Mouse (Mus musculus): ENCODE measurements around the gene Ccdc191. TPM values are rescaled to one million over a fixed set of nuclear protein-coding genes. Genes with fewer than 3 reads are reported as not detected.

The Ccdc191 gene
- polyA plus RNA-seq, 1 experiment from 2014 or later = 20.2 TPM

DNA sequence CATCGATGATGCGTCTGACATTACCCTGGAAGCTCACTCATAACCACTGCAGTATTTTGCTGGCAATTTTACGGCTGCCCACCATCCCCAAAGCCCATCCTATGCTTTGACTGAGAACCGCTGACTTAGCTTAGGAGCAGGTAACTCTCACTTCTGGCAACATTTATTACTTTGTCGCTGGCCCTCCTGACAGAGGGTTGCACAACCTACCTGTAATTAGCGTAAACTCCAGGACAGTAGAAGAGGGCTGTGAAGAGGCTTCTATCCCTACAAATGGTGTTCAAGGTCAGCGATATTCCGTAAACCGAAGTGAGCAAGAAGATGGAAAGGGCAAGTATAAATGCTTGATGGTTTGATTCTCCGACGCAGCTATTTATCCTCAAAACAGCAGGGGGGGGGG lies 81.6 kb downstream of the Ccdc191 start:
- DNase-seq (ENCODE audit: low spot score) = no peak

DNA sequence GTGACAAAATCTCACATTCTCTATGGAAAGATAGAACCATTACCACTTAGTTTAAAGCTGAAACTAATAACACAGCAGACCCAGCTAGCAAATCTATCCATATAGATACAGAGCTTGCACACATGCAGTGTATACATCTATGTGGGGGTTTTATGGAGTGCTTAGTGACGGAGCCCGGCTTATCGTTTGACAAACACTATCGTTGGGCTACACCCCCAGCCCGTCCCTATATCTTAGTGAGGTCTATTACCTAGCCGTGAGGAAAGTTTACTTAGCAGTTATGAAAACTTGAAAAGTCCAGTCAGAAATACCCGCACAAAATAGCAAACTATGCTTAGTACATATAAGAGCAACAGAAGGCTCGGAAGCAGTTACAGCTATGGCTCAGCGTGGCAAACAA lies 82.1 kb downstream of the Ccdc191 start:
- 92% methylated on average over 9 of the region's 9 CpGs for WGBS
- no peak overlapping the region for H3K27ac ChIP-seq (replicated peaks)
- H3K27me3 ChIP-seq (replicated peaks; ENCODE audit: low read depth, poor library complexity, severe bottlenecking) = peaks cover 7% of the 10 kb centered on the region; the same call in 1 of the 2 replicates
- H3K36me3 ChIP-seq (replicated peaks) = no peaks in the 10 kb centered on the region
- H3K9me3 ChIP-seq = no peaks in the 10 kb centered on the region
- DNase-seq (ENCODE audit: low spot score) = no peak
- H3K4me3 ChIP-seq = no peak overlapping the region
- peaks cover 8% of the 10 kb centered on the region for H3K4me1 ChIP-seq

More for the DNA sequence above, 81.6 kb downstream of the Ccdc191 start:
- H3K27ac ChIP-seq (replicated peaks) = no peak overlapping the region
- H3K27me3 ChIP-seq (replicated peaks; ENCODE audit: low read depth, poor library complexity, severe bottlenecking) = peaks cover 3% of the 10 kb centered on the region; the same call in 1 of the 2 replicates
- peaks cover 8% of the 10 kb centered on the region for H3K4me1 ChIP-seq
- no peak overlapping the region for H3K4me3 ChIP-seq
- H3K36me3 ChIP-seq (replicated peaks) = no peaks in the 10 kb centered on the region
- WGBS = 93% methylated on average over 11 of the region's 11 CpGs
- H3K9me3 ChIP-seq = no peaks in the 10 kb centered on the region

DNA sequence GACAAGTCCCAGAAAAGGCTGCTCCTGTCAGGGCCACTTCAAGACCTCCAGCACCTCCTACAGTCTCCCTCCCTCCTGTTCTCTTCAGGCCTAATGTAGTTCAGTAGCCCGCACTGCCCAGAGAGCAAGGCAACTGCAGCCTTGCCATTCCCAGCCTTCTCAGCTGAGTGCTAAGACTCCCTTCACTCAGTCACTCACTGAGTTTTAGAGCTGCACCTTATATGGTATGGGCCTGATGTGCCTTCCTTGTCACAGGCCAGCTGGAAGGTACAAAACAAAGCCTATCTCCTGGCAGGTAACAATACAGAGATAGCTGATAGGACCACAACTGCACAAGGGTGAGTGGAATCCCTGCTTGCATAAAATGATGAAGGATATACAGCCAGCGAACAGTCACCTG lies 82.8 kb downstream of the Ccdc191 start:
- DNase-seq (ENCODE audit: low spot score) = no peak
- Histone ChIP-seq H3K27me3 (replicated peaks; ENCODE audit: low read depth, poor library complexity, severe bottlenecking) (peaks cover 13% of the 10 kb centered on the region), H3K9me3 (no peaks in the 10 kb centered on the region), H3K4me1 (peaks cover 8% of the 10 kb centered on the region), H3K36me3 (replicated peaks) (no peaks in the 10 kb centered on the region), H3K27ac (replicated peaks) (no peak overlapping the region), H3K4me3 (no peak overlapping the region)
- WGBS = 92% methylated on average over 2 of the region's 2 CpGs

DNA sequence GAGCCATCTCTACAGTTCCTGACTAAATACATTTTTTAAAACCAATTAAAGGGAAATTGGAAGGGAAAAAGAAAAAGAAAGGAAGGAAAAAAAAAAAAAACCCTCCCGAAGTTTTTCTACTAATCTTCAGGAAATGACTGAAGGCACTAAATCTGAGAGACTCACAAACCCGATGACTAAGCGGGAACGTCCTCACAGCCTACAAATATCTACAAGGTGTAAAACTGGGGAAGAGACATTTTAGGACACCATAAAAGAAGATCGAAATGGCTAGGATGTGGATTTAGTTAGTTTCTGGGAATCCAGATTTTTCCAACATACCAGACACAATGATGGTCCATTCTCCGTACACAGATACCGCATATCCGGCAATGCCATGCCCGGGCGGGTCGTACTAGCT lies 83.5 kb downstream of the Ccdc191 start:
- no peak for DNase-seq (ENCODE audit: low spot score)
- H3K27me3 ChIP-seq (replicated peaks; ENCODE audit: low read depth, poor library complexity, severe bottlenecking) = peaks cover 21% of the 10 kb centered on the region
- H3K9me3 ChIP-seq = no peaks in the 10 kb centered on the region
- WGBS = 92% methylated on average over 11 of the region's 11 CpGs
- H3K4me1 ChIP-seq = peaks cover 8% of the 10 kb centered on the region
- H3K4me3 ChIP-seq = no peak overlapping the region
- no peaks in the 10 kb centered on the region for H3K36me3 ChIP-seq (replicated peaks)
- no peak overlapping the region for H3K27ac ChIP-seq (replicated peaks)

DNA sequence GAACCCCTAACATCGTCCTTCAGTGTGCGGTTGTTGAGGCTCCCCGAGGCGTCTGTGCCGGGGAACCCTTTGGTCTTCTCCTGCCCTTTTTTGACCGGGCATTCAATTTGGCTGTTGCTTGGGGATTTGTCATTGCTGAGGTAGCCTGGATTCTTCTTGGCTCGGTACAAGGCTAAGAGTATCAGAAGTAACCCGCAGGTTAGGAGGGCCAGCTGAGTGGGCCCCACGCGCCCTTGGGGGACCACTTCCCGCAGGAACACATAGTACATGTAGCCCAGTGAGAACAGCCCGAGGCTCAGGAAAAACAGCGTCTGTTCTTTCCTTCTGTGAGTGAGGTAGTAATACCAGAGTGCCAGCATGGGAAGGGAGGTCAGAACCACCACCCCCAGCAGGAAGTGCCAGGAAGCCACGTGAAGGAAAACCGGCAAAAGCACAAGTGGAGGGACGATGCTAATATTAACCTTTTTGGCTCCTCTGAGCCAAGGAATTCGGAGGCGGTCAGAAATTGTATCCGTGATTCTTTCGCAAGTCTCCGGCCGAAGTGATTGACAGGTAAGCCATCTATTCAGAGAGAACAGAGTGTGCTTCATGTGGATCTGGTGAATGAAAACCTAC lies 84.1 kb downstream of the Ccdc191 start:
- H3K4me1 ChIP-seq = peaks cover 8% of the 10 kb centered on the region
- no peak overlapping the region for H3K4me3 ChIP-seq
- DNase-seq (ENCODE audit: low spot score) = no peak
- H3K27me3 ChIP-seq (replicated peaks; ENCODE audit: low read depth, poor library complexity, severe bottlenecking) = peaks cover 27% of the 10 kb centered on the region
- H3K9me3 ChIP-seq = no peaks in the 10 kb centered on the region
- no peak overlapping the region for H3K27ac ChIP-seq (replicated peaks)
- no peaks in the 10 kb centered on the region for H3K36me3 ChIP-seq (replicated peaks)
- 79% methylated on average over 22 of the region's 22 CpGs for WGBS

DNA sequence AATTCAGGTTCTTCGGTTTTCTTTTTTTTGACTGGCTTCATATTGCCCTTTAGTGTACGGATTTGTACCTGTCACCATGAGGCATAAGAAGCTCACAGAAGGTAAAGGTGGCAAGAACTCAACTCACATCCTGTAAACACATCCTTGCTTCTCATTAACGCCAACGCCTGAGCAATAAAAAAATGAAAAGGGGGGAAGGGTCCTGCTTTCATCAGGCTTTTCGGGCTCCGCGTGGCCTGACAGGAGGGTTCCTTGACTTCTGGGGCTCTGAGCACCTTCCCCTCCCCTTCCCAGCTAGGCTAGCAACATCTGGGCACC lies 89.4 kb downstream of the Ccdc191 start:
- H3K36me3 ChIP-seq (replicated peaks) = no peaks in the 10 kb centered on the region
- H3K27ac ChIP-seq (replicated peaks) = no peak overlapping the region
- peaks cover 15% of the 10 kb centered on the region for H3K4me1 ChIP-seq
- no peaks in the 10 kb centered on the region for H3K9me3 ChIP-seq
- peak overlapping the region; percentile 78 for H3K4me3 ChIP-seq
- 16% methylated on average over 7 of the region's 7 CpGs for WGBS
- no peak for DNase-seq (ENCODE audit: low spot score)
- H3K27me3 ChIP-seq (replicated peaks; ENCODE audit: low read depth, poor library complexity, severe bottlenecking) = peaks cover 59% of the 10 kb centered on the region

DNA sequence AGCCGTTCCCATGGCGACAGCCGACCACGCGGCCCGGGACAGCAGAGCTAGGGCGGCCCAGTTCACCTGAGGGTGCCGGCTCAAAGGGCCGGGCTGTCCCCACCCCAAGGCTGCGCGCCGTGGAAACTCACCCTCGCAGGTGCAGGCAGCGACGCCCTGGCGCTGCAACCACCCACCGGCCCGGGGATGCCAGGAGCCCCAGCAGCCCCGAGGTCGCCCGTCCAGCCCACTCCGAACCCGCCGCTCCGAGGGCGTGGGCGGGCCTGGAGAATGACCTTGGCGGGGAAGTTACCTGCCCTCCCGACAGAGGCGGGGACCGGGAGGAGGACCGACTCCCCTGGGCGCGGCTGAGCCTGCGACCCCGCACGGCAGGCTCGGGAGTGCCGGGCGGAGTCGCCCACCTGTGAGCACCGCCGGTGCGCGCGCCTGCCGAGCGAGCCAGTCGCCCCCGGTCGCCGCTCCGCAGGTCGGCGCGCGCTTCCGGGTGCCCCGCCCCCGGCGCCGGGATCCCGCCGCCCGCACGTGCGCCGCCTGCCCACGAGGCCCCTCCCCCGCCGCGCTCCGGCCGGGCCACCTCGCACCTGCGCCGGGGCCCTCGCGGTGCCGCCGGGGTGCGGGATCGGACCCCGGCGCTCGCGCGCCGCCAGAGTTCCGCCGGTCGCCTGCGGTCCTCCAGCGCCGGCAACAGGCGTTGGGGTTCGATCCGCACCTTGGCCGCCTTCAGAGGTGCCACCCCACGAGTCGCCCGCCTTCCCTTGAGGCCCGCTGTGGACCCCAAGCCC lies 89.9 kb downstream of the Ccdc191 start, which contains the start of gene Zdhhc23:
Gene Zdhhc23 (minus strand): TSS at position 464 of the 782 bp plus-strand sequence.
- Histone ChIP-seq H3K4me3 (peak within 1 kb of the TSS; percentile 78), H3K4me1 (peaks cover 12% of the 10 kb centered on the region), H3K27ac (replicated peaks) (no peak within 1 kb of the TSS; the same call in 1 of the 2 replicates), H3K9me3 (no peaks in the 10 kb centered on the region), H3K27me3 (replicated peaks; ENCODE audit: low read depth, poor library complexity, severe bottlenecking) (peaks cover 59% of the 10 kb centered on the region), H3K36me3 (replicated peaks) (no peaks in the 10 kb centered on the region)
- 3% methylated on average over 103 of the region's 103 CpGs for WGBS
- DNase-seq (ENCODE audit: low spot score) = peak; percentile 73

DNA sequence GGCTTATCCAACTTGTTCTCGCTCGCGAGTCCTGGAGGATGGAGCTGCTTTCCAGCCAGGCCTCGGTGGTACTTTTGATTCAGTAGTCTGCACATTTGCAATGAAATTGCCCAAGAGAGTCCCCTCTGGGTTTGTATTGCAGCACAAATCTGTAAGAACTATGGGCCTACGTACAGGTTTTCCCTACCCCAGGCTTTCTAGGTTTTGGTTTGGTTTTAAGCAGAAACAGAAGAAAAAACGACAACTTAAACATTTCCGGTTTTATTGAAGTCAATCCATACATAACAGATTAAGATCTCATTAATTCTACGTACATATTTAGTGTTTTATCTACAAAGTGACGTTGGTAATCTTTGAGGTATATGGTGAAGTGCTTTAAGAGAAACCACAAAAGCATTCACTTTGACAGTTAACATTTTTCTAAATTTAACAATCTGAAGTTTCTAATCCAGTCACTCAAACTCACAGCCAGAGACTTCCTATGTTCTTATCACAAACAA lies 90.6 kb downstream of the Ccdc191 start:
- H3K27me3 ChIP-seq (replicated peaks; ENCODE audit: low read depth, poor library complexity, severe bottlenecking) = peaks cover 59% of the 10 kb centered on the region
- H3K27ac ChIP-seq (replicated peaks) = no peak overlapping the region; the same call in 1 of the 2 replicates
- H3K4me3 ChIP-seq = peak overlapping the region; percentile 78
- no peaks in the 10 kb centered on the region for H3K9me3 ChIP-seq
- no peaks in the 10 kb centered on the region for H3K36me3 ChIP-seq (replicated peaks)
- peaks cover 12% of the 10 kb centered on the region for H3K4me1 ChIP-seq
- no peak for DNase-seq (ENCODE audit: low spot score)
- WGBS = 30% methylated on average over 9 of the region's 9 CpGs

DNA sequence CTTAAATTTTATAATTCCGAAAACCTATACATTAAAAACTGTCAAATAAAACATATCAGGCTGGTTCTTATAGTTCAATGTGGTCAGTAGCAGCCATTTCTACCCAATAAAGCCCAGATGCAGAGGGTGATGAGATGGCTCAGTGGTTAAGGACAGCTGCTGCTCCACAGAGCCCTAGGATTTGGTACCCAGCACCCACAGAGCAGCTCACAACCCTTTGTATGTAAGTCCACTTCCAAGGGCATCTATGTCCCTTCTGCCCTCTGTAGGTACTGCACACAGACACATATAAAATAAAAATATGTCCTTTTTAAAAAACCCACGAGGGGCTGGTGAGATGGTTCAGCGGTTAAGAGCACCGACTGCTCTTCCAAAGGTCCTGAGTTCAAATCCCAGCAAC lies 96.7 kb downstream of the Ccdc191 start:
- Histone ChIP-seq H3K4me1 (no peaks in the 10 kb centered on the region), H3K9me3 (no peaks in the 10 kb centered on the region), H3K4me3 (no peak overlapping the region), H3K36me3 (replicated peaks) (no peaks in the 10 kb centered on the region), H3K27ac (replicated peaks) (no peak overlapping the region), H3K27me3 (replicated peaks; ENCODE audit: low read depth, poor library complexity, severe bottlenecking) (peaks cover 6% of the 10 kb centered on the region)
- no peak for DNase-seq (ENCODE audit: low spot score)
- 95% methylated on average over 4 of the region's 4 CpGs for WGBS

DNA sequence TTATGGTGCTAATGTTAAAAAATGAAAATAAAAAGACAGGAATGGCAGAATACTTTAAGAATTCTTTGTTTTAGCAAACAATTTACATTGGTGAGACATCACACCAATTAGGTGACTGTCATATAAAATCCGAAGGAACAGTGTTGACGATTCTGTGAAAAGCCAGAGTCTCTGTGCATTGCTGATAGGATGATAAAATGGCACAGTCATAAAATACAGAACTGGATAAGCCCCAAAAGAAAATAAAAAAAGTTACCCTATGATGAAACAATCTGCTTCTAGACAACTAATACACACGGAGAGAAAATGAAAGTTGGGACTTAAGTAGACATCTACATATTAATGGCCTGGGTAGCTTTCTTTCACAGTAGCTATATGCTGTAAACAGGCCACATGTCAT lies 105.0 kb downstream of the Ccdc191 start:
- no peaks in the 10 kb centered on the region for H3K9me3 ChIP-seq
- no peaks in the 10 kb centered on the region for H3K27me3 ChIP-seq (replicated peaks; ENCODE audit: low read depth, poor library complexity, severe bottlenecking)
- no peak overlapping the region for H3K27ac ChIP-seq (replicated peaks)
- H3K4me1 ChIP-seq = no peaks in the 10 kb centered on the region
- H3K4me3 ChIP-seq = no peak overlapping the region
- no peaks in the 10 kb centered on the region for H3K36me3 ChIP-seq (replicated peaks)
- no peak for DNase-seq (ENCODE audit: low spot score)
- 90% methylated on average over 3 of the region's 3 CpGs for WGBS

DNA sequence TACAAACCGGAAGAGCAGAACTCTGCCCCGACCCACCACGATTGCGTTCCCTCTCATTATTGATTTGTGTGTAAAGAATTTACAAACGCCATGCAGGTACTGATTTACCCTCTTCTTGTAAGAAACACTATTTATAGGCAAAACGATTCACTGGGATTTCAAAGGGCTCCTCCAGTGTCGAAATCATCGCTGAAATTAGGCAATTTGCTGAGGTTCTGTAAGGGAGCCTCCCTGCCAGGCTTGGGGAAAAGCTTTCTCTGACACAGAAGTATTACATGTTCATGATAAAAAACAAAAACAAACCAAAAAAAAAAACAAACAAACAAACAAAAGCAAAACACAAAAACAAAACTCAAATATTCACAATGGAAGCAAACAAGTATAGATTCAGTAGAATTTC lies 109.5 kb downstream of the Ccdc191 start:
- Histone ChIP-seq H3K4me3 (no peak overlapping the region), H3K9me3 (no peaks in the 10 kb centered on the region), H3K27me3 (replicated peaks; ENCODE audit: low read depth, poor library complexity, severe bottlenecking) (no peaks in the 10 kb centered on the region), H3K4me1 (no peaks in the 10 kb centered on the region), H3K36me3 (replicated peaks) (no peaks in the 10 kb centered on the region), H3K27ac (replicated peaks) (no peak overlapping the region)
- WGBS = 85% methylated on average over 8 of the region's 8 CpGs
- DNase-seq (ENCODE audit: low spot score) = no peak

DNA sequence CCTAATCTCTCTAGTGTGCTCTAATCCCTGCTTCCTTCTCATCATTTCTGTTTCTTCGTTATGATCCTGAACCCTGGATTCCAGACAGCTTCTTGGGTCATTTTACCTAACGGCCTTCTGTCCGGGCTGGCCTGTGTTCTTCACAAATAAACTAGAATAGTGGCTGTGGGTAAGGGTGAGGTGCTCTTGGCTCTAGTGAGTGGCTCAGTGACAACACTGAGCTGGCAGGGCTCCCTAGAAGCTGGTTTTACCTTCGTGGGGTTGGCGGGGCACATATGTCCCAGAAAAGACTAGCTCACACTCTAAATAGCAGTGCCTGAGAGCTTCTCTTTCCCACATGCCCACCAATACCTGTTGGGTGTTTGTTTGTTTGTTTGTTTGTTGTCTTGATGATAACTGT lies 109.9 kb downstream of the Ccdc191 start:
- no peaks in the 10 kb centered on the region for H3K27me3 ChIP-seq (replicated peaks; ENCODE audit: low read depth, poor library complexity, severe bottlenecking)
- no peaks in the 10 kb centered on the region for H3K4me1 ChIP-seq
- H3K36me3 ChIP-seq (replicated peaks) = no peaks in the 10 kb centered on the region
- DNase-seq (ENCODE audit: low spot score) = no peak
- 82% methylated on average over 5 of the region's 5 CpGs for WGBS
- no peak overlapping the region for H3K27ac ChIP-seq (replicated peaks)
- H3K4me3 ChIP-seq = no peak overlapping the region
- H3K9me3 ChIP-seq = no peaks in the 10 kb centered on the region

DNA sequence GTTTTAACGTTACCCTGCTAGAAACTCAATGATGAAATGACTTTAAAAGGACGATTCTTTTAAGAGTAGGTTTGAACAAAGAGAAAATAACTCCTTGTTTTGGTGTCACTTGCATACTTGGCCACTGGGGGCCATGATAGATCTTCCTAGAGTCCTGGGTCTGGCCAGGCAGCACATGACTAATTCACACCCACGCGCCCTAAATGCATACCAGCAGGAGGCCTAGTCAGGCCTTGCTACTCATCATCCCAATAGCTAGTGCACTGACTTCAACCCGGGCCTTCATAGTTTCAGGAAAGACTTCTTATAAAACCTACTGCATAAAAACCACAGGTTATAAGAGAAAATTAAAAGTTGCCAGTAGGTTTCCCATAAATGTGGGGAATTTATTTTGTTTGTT lies 112.5 kb downstream of the Ccdc191 start:
- DNase-seq (ENCODE audit: low spot score) = no peak
- Histone ChIP-seq H3K4me3 (no peak overlapping the region), H3K27me3 (replicated peaks; ENCODE audit: low read depth, poor library complexity, severe bottlenecking) (no peaks in the 10 kb centered on the region), H3K4me1 (no peaks in the 10 kb centered on the region), H3K9me3 (no peaks in the 10 kb centered on the region), H3K36me3 (replicated peaks) (no peaks in the 10 kb centered on the region), H3K27ac (replicated peaks) (no peak overlapping the region)
- 73% methylated on average over 5 of the region's 5 CpGs for WGBS
